Mouse (Mus musculus) kidney, adult 2 months (tissue): ENCODE results near the gene Ace.

ENCODE experiments used
- CTCF ChIP-seq: fragments of 200-500 bp; conservative IDR thresholded peaks from 2 replicates; pipeline ENCODE4 v1.5.1; 2011; ENCODE audit warnings: low read depth, mild to moderate bottlenecking, control low read depth, low read length, moderate library complexity, mixed read lengths; ENCODE audit not compliant: insufficient read depth, insufficient read length
- POLR2A ChIP-seq: fragments of 200-500 bp; IDR thresholded peaks from one replicate; pipeline ENCODE4 v1.6.1; 2011; ENCODE audit warnings: low read depth, low read length, control low read depth

- TF ChIP-seq POLR2A: no peak
- no peak for TF ChIP-seq CTCF
Observed at GRCm38 (mm10) chr11:105987446-105987845, 19.7 kb downstream of the Ace start.
